Mouse (Mus musculus) neural tube, embryonic 10.5 days (tissue): ENCODE results near the gene Hdgfl2.

Experiments
- DNase-seq: peaks from one replicate; pipeline ENCODE4 v3.0.0-alpha.2; 2017; ENCODE audit warnings: low spot score; ENCODE audit errors: extremely low spot score

The Hdgfl2 gene

DNA sequence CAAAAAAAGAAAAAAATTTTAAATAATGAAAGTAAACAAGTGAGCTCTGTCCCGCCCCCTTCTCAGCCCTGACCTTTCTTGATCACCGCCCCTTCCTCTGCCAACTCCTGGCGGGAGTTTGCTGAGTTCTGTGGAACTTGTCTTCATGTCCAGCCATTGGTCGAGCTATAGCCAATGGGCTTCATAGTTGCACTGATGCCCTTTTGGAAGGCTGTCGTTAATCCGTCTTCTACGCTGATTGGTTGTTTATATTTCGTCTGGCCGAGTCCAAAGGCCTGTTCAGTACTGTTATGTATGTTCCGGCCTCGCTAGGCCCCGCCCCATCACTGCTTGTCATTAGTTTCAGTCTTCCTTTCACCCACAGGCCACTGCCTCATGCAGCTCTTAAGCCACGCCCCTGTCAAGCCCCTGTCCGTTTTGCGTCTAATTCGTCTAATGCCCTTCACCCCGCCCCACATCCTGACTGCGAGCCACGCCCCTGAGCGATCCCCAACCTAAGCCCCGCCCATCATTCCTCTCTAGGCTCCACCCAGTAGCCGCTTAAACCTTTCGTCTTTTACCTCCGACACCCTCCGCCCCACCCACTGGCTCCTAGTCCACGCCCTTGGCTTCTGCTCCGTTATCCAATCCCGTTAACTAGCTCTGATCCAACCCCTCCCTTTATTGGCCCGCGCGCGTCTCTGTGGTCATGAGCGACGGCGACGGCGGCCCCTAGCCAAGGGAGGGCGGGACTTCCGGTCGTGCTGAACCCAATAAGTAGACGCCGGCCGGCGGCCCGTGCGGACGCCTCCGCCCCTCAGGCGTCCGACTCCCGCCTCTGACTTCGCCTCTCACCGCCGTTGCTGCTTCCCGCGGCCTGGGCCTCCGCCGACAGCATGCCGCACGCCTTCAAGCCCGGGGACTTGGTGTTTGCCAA, at the start of gene Hdgfl2:
Gene Hdgfl2 (plus strand): TSS at position 755 of the 916 bp plus-strand sequence.
- peak; percentile 99 for DNase-seq

DNA sequence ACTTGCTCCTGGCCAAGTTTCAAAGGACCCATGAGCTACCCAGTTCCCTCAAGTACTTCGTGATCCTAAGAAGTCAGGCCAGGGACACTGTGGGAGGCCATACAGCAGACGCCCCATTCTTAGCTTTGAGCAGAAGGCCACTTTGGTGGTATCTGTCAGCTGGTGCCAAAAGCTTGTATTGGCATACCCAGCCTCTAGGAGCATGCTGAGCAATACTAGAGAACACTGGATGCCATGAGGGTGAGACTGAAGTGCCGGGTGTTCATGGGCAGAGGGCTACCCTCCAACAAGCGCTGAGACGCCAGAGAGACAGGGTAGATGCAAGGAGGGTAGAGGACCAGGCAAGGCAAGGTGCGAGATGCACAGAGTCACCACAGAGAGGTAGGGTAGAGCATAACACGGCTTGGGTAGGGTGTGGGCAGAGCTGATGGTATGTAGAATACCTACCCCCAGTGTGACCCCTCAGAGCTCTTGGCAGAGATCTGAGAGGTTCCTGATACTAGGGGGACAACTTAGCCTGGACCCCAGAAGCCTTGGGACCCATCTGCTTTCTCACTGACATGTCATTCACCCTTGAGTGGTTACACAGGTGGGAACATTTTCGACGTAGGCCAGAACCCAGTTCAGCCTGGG, 49.1 kb upstream of the Hdgfl2 start:
- no peak for DNase-seq

DNA sequence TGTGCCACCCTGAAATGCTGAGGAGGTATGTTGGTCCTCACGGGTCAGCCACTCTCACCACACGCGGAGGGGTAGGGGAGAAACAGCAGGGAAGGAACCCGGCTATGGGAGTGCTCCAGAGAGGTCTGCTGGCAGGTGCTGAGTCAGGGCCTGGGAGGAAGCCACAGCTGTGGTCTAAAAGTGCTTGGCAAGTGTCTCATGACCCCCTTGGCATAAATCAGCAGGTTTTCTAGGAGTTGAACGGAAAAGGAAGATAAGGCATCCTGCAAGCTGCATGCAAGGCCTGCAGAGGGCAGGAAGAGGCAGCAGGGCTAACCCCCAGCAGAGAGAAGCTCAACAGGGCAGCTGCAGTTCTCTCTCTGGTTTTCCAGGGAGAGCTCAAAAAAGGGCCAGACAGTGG, 48.5 kb upstream of the Hdgfl2 start:
- no peak for DNase-seq

DNA sequence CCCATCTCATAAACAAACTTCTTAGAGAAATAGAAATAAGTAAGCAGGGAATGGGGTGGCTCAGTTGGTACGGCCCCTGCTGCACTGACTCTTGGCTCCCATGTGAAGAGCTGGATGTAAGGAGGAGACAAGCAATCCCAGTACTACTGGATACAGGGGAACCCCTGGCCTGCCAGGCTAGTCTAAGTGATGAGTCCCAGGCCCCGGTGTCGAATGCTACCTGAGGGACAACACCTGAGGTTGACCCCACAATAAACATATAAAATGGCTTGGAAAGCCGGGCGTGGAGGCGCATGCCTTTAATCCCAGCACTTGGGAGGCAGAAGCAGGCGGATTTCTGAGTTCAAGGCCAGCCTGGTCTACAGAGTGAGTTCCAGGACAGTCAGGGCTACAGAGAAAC, 48.0 kb upstream of the Hdgfl2 start:
- no peak for DNase-seq

DNA sequence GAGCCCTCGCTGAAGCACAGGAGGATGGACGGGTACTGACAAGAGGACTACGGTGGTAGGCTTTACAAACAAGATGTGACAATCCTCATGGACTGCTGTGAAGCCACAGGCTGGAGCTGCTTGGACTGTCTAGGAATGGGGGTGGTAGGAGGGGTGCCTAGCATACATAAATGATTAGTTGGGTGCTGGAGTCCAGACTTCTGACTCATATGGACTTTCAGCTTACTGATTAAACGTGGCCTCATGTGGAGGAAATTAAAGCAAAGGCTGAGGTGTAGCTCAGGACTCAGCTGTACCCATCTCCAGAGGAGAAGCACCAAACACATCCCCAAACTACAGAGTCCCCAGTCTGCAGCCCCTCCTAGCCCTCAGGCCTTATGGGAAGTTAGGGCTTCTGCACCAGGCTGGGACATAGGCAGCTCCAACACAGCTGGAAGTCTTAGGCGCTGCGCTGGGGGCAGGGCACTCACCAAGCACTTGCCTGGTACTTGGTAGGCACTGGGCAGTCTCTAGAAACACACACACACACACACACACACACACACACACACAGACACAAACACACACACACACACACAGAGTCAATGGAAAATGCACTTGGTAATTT, 47.2 kb upstream of the Hdgfl2 start:
- no peak for DNase-seq

DNA sequence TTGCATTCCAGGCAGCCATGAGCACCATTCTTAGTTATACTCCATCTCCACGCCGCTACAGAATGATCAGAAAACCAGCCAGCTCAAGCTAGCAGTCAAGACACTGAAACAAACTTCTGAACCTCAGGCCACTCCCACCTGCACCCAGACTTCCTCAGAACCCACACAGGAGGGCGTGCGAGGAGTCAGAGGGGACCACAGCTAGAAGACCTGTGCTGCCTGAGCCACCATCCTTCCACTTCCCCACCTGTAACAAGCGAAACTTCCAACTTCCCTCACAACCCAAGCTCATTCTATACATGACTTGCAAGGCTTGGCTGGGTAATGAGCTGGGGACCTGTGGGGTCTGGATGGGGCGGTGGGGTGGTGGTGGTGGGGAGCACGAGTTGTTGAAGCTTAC, 46.6 kb upstream of the Hdgfl2 start:
- DNase-seq: no peak

DNA sequence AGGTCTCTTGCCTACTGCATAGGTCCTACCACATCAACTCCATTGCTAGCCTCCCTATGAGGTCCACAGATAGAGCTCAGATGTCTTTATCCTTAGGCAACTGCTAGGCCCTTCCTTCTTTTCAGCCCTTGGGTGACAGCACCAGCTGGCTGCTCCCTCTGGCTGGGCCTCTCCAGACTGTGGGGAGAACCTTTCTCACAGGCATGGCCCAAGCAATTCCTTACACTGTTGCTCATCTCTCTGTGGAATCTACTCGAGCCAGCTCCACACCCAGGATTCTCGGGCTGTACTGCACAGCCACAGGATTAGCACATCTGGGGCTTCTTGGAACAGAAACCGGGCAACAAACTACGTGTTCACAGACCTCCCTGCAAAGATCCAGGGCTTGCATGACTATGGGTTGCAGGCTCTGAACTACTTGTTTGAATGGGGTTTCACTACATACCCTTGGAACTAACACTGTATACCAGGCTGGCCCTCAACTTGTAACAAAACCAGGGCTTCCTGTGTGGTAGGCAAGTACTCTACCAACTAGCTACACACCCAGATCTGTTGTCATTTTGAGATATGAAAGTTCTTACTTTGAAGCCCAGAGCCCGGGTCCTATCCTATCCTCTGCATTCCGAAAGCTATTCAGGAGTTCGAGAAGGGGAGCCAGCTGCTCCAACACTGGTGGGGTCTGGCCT, 45.3 kb upstream of the Hdgfl2 start:
- no peak for DNase-seq

DNA sequence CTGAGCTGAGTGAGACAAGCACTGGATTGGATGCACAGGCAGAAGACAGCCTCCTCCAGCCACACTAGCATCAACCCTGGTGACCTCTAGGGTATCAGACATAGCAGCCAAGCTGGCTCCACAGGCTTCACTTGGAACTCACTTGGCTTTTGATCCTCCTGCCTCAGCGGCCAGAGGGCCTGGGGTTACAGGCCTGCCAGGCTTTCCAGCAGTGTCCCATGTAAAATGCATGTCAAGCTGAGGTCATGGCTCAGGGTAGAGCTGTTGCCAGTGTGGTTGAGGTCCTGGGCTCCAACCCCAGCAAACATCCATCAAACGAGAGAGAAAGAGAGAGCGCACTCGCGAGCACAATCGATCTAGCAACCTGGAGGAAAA, 44.7 kb upstream of the Hdgfl2 start:
- DNase-seq: no peak

DNA sequence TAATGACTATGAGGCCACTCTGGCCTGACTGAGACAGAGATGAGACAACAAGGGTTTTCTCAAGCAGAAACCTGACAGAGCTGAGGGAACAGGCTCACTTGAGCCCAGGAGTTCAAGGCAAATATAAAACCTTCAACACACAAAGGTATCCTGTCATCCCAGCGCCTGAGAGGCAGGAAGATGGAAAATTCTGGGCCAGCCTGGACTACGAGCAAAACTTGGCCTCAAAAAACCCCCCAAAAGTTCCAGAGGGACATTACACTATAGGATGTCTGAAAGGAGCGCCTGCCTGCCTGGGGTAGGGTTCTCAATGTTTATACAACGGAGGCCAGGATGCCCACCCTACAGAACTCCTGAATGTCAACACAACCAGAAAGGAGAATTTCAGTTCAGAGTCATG, 44.2 kb upstream of the Hdgfl2 start:
- DNase-seq: no peak

DNA sequence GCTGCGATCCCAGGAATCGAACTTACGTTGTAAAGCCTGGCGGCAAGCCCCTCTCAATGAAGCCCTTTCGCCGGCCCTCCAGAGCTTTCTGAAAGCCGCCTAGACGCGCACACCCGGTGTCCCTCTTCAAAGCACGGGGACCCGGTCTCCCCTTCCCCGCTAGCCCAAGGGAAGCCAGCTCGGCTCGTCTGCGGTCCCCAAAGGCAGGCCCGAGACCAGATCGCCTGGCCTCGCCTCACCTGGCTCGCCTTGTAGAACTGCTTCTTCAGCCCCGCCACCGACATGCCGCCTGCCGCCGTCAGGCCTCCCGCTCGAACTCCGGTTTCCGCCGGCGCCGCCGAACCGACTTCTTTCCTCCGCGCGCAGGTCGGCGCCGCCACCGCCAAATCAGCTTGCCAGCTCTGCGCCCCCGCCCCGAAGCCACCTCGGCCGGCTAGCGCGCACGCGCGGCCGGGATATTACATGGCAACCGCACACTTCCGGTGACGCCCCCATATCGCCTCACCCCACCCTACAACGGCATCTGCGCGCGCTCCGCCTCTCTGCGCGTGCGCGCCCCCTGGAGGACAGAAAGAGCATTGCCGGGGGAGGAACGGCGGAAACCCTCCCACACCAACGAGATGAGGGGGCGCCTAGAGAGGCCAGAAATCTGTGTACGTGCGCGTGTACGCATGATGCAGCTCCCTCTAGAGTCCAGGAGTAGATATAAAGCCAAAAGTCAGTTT, 43.1 kb upstream of the Hdgfl2 start, which contains the start of gene Sh3gl1:
Gene Sh3gl1 (minus strand): TSS at position 460 of the 725 bp plus-strand sequence.
- DNase-seq: peak; percentile 100

DNA sequence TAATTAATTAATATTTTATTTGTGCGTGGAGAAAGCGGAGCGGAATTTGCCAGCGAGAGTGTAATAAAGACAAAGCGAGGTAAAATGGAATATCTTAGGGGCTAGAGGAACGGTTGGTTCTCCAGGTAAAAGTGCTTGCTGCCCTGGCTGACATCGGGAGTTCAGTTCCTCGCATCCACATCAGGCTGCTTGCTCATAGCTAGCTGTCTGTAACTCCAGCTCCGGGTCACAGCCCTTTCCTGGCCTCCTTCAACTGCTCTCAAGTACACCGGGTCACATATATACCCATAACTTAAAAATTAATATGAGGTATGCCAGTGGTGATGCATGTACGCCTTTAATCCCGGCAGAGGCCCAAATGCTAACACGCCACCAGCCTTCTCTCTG, 42.5 kb upstream of the Hdgfl2 start:
- DNase-seq: no peak

DNA sequence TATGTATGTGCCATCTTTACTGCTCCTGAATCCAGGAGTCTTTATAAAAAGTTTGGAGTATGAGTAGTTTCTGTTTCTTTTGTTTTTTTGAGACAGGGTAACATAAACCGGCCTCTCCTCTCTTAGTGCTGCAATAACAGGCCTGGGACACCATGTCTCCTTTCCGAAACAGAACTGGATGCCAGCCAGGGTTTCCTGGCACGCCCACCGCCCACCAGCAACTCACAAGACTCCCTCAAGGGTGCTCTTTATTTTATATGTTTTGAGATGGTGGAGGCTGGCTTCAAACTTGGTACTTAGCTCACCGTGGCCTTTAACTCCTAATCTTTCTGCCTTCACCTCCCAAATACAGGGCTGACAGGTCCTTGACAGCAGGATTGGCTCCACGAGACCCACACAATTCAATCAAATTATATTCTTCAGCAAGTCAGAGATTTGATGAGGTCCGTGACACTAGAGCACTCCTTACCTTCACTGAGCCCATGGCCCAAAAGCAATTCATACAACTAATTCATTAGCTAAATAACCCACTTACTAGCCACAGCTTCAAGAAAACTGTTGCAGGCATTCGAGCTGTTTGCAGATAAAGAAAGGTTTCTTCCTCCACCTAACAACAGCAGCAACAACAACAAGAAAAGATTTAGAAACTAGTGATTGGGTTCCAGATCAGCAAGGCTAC, 40.7 kb upstream of the Hdgfl2 start:
- DNase-seq: no peak

DNA sequence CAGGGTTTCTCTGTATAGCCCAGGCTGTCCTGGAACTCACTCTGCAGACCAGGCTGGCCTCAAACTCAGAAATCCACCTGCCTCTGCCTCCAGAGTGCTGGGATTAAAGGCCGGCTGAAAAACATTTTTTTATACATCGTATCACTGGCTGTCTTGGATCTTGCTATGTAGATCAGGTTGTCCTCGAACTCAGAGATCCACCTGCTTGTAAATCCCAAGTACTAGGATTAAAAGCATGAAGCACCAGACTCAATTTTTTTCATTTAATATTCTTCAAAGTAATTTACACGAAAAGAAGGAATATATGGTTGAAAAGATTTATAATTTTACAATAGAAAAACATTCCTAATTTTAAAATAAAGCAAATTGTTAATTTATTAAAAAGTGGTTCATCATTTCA, 40.1 kb upstream of the Hdgfl2 start:
- no peak for DNase-seq

DNA sequence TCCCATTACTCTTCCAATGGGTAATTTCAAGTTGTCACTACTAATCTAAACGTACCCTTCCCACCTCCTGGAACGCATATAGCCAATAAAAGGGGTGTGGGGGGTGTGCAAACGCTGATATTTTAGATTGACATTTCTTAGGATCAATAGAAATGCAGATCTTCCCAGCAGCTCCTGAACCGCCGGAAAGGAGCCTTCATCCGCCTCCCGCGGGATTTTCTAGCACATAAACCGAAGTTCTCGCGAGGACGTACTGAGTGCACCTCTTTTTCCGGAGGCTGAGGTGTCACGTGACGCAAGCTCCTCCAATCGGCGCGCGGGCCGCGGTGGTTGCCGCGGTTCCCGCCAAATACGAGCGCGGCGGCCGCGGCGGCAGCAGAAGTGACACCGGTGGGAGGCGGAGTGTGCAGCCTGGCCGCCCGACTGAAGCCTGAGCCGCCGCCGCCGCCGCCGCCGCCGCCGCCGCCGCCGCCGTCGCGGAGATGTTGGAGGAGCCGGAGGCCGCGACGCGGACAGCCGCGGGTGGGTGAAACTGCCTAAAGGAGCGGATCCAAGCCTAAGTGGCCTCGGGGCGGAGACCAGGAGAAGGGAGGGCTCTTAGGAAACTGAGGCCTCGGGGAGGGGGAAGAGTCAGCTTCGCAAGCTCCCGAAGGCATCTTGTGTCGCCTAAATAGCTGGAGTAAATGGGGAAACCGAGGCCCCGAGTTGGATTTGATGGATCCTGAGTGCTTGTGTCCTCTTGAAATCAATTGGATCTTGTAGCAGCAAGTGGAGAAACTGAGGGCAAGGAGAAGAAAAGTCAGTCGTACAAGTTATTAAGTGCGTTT, 39.2 kb upstream of the Hdgfl2 start, which contains the start of gene Chaf1a:
Gene Chaf1a (plus strand): TSS at position 410 of the 827 bp plus-strand sequence.
- DNase-seq: peak; percentile 95

DNA sequence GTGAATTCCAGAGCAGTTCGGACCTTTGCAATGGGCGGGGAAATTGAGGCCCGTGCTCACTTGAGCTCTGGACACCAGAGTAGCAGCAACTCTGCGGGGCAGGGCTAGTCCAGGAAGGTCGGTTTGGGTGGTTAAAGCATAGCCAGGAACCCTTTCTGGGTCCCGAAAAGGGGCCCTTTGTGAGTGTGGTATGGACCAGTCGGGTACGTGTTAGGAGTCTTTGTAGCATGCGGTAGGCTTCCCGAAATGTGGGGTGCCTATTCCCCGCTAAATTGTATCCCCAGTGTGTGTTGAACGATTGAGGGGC, 38.6 kb upstream of the Hdgfl2 start:
- no peak for DNase-seq

DNA sequence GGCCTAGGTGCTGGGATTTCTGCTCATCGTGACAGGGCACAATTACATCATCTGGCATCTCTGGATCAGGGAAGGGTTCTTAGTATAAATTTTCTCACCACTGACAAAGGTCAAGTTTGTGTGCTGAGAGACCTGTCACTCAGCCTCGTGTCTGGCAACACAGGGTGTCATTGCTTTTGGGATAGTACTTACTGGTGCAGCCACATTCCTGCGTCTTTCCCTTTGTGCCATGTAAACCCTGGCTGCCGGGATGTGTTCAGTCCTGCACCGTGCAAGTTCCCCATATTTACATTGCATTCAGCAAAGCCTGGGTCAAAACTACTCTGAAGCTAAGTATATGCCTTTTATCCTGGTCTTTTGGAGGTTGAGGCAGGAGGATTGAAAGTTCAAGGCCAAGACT, 28.1 kb upstream of the Hdgfl2 start:
- no peak for DNase-seq

DNA sequence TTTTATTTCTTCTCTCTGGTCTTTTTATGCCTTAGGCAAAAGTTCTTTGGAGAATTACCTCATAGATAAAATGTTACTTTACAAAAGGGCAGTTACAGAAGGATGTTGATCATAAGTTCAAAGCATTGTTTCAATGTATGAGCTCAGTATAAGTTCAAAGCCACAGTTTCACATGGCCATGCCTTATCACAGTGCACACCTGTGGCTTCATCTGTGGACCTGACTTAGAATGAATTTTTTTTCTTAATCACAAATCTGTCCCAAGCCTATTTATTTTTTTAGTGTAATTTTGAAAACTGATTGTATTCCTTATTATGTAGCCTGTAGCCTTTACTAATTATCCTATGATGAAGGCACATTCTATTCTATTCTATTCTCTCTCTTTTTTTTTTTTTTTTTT, 24.5 kb upstream of the Hdgfl2 start:
- no peak for DNase-seq

DNA sequence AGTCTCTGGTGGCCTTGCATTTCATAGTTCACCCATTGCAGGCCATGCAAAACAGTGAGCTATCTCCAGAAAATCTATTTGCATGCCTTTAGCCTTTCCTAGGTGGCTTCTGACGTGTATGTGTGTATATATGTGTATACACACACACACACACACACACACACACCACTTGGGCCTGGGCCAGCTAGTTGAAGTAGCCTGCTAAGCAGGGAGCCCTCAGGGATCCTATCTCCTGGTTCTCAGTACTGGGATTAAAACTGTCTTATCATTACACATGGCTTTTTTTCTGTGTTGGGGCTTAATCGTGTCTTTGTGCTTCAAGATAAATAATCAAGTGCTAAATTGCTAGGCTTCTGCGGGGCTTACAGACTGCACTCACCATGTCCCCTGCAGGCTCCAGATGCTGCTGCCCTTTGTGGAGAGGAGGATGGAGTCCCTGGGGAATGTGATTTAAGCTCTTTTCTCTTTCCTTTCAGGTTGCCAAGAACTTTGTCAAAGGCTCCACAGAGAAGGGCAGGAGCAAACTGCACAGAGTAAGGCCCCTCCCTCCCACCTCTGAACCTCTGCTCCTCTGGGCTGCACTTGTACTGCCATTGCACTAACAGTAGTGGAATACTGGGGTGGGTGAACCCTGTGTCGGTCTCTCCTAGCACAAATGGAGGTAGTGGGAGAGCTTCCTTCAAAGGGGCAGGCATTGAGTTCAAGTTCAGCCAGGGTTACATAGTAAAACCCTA, 23.3 kb upstream of the Hdgfl2 start:
- DNase-seq: no peak
